Mouse (Mus musculus) neural tube, embryonic 13.5 days (tissue): ENCODE results near the gene Lactb. TPM values are rescaled to one million over a fixed set of nuclear protein-coding genes. Genes with fewer than 3 reads are reported as not detected.

Source experiments
- ATAC-seq: fragments of 200-750 bp; cut with Nextera tagmentation; 2 replicates; pipeline ENCODE4 v1.8.0; 2017; ENCODE audit warnings: low read depth, mild to moderate bottlenecking, moderate TSS enrichment, moderate library complexity
- H3K27ac ChIP-seq: fragments of 300-500 bp; sonication (generic); replicated peaks from 2 replicates; pipeline ENCODE4 v1.5.1; 2015; ENCODE audit warnings: moderate library complexity, mild to moderate bottlenecking, inconsistent platforms
- H3K27me3 ChIP-seq: fragments of 300-500 bp; sonication (generic); 2 replicates; pipeline ENCODE4 v1.6.1; 2015; ENCODE audit warnings: mild to moderate bottlenecking, inconsistent platforms
- H3K36me3 ChIP-seq: fragments of 300-500 bp; sonication (generic); 2 replicates; pipeline ENCODE4 v1.6.1; 2015; ENCODE audit warnings: mild to moderate bottlenecking, inconsistent platforms
- H3K4me1 ChIP-seq: fragments of 300-500 bp; sonication (generic); replicated peaks from 2 replicates; pipeline ENCODE4 v1.6.1; 2015; ENCODE audit warnings: inconsistent platforms
- H3K4me2 ChIP-seq: fragments of 300-500 bp; sonication (generic); 2 replicates; pipeline ENCODE4 v1.6.1; 2015; ENCODE audit warnings: inconsistent platforms, mild to moderate bottlenecking, moderate library complexity
- H3K4me3 ChIP-seq: fragments of 300-500 bp; sonication (generic); 2 replicates; pipeline ENCODE4 v1.5.1; 2015; ENCODE audit warnings: mild to moderate bottlenecking, inconsistent platforms
- H3K9ac ChIP-seq: fragments of 300-500 bp; sonication (generic); 2 replicates; pipeline ENCODE4 v1.6.1; 2015; ENCODE audit warnings: moderate library complexity, mild to moderate bottlenecking, inconsistent platforms
- H3K9me3 ChIP-seq: fragments of 300-500 bp; sonication (generic); 2 replicates; pipeline ENCODE4 v1.6.1; 2016; ENCODE audit warnings: inconsistent platforms
- WGBS: fragments of 180-500 bp; shearing (Covaris S2); methylation state at CpG from one replicate; pipeline ENCODE4 v1.1.7; 2015; 5-methylcytosine and 5-hydroxymethylcytosine counted together
- polyA plus RNA-seq: library from polyadenylated mRNA; unstranded; fragments of >200 nt; fragmentation: Nextera tagmentation; extraction: Ambion mirVana; gene quantifications from 2 replicates; pipeline ENCODE4 v1.2.1, GENCODE M21; 2015

Gene Lactb
- polyA plus RNA-seq, 1 experiment from 2014 or later: 11.4 TPM

GRCm38 (mm10) chr9:66999698-67000097 lies 24.4 kb upstream of the Lactb start:
- no peak overlapping the region for H3K9ac ChIP-seq
- H3K27me3 ChIP-seq: no peaks in the 10 kb centered on the region
- no peak overlapping the region for H3K4me2 ChIP-seq
- no peaks in the 10 kb centered on the region for H3K4me1 ChIP-seq
- 92% methylated on average over 8 of the region's 8 CpGs for WGBS
- ATAC-seq: no peak
- H3K27ac ChIP-seq: no peak overlapping the region
- no peaks in the 10 kb centered on the region for H3K9me3 ChIP-seq
- no peaks in the 10 kb centered on the region for H3K36me3 ChIP-seq
- H3K4me3 ChIP-seq: no peak overlapping the region

GRCm38 (mm10) chr9:66991750-66992410 lies 16.6 kb upstream of the Lactb start:
- Histone ChIP-seq H3K4me2 (no peak overlapping the region), H3K27me3 (no peaks in the 10 kb centered on the region), H3K9me3 (no peaks in the 10 kb centered on the region), H3K4me1 (peaks cover 17% of the 10 kb centered on the region), H3K9ac (no peak overlapping the region), H3K36me3 (no peaks in the 10 kb centered on the region), H3K27ac (no peak overlapping the region), H3K4me3 (no peak overlapping the region)
- no peak for ATAC-seq
- WGBS: 85% methylated on average over 8 of the region's 8 CpGs

GRCm38 (mm10) chr9:66991021-66991749 lies 15.9 kb upstream of the Lactb start:
- 64% methylated on average over 8 of the region's 9 CpGs for WGBS
- H3K27me3 ChIP-seq: no peaks in the 10 kb centered on the region
- no peaks in the 10 kb centered on the region for H3K9me3 ChIP-seq
- no peak overlapping the region for H3K4me3 ChIP-seq
- no peak overlapping the region for H3K4me2 ChIP-seq
- H3K9ac ChIP-seq: no peak overlapping the region
- H3K36me3 ChIP-seq: no peaks in the 10 kb centered on the region
- ATAC-seq: no peak
- H3K4me1 ChIP-seq: peaks cover 17% of the 10 kb centered on the region
- H3K27ac ChIP-seq: no peak overlapping the region

GRCm38 (mm10) chr9:66990046-66990445 lies 14.8 kb upstream of the Lactb start:
- no peak overlapping the region for H3K9ac ChIP-seq
- H3K4me1 ChIP-seq: peaks cover 17% of the 10 kb centered on the region
- H3K4me2 ChIP-seq: no peak overlapping the region
- no peak overlapping the region for H3K27ac ChIP-seq
- no peak overlapping the region for H3K4me3 ChIP-seq
- no peaks in the 10 kb centered on the region for H3K27me3 ChIP-seq
- H3K9me3 ChIP-seq: no peaks in the 10 kb centered on the region
- no peaks in the 10 kb centered on the region for H3K36me3 ChIP-seq
- WGBS: 85% methylated on average over 5 of the region's 5 CpGs
- no peak for ATAC-seq

- Histone ChIP-seq H3K27me3 (no peaks in the 10 kb centered on the region), H3K27ac (no peak overlapping the region), H3K36me3 (no peaks in the 10 kb centered on the region), H3K4me2 (no peak overlapping the region), H3K4me1 (peaks cover 17% of the 10 kb centered on the region), H3K9me3 (no peaks in the 10 kb centered on the region), H3K4me3 (no peak overlapping the region), H3K9ac (no peak overlapping the region)
- ATAC-seq: no peak
- 78% methylated on average over 6 of the region's 6 CpGs for WGBS
Measured at GRCm38 (mm10) chr9:66989581-66989980, 14.3 kb upstream of the Lactb start.

GRCm38 (mm10) chr9:66988888-66989414 lies 13.7 kb upstream of the Lactb start:
- Histone ChIP-seq H3K4me2 (no peak overlapping the region), H3K4me3 (no peak overlapping the region), H3K36me3 (no peaks in the 10 kb centered on the region), H3K4me1 (peaks cover 17% of the 10 kb centered on the region), H3K9ac (no peak overlapping the region), H3K27ac (no peak overlapping the region), H3K9me3 (no peaks in the 10 kb centered on the region), H3K27me3 (no peaks in the 10 kb centered on the region)
- 50% methylated on average over 6 of the region's 6 CpGs for WGBS
- ATAC-seq: no peak

- 73% methylated on average over 11 of the region's 11 CpGs for WGBS
- Histone ChIP-seq H3K9ac (no peak overlapping the region), H3K27me3 (no peaks in the 10 kb centered on the region), H3K27ac (no peak overlapping the region), H3K4me1 (peaks cover 17% of the 10 kb centered on the region), H3K36me3 (no peaks in the 10 kb centered on the region), H3K4me2 (no peak overlapping the region), H3K4me3 (no peak overlapping the region), H3K9me3 (no peaks in the 10 kb centered on the region)
- ATAC-seq: no peak
Measured at GRCm38 (mm10) chr9:66988198-66988887, 13.1 kb upstream of the Lactb start.

GRCm38 (mm10) chr9:66985377-66985776 lies 10.1 kb upstream of the Lactb start:
- WGBS: 76% methylated on average over 7 of the region's 7 CpGs
- H3K4me3 ChIP-seq: no peak overlapping the region
- no peak overlapping the region for H3K27ac ChIP-seq
- no peaks in the 10 kb centered on the region for H3K9me3 ChIP-seq
- no peak for ATAC-seq
- H3K36me3 ChIP-seq: no peaks in the 10 kb centered on the region
- no peaks in the 10 kb centered on the region for H3K27me3 ChIP-seq
- peaks cover 17% of the 10 kb centered on the region for H3K4me1 ChIP-seq
- H3K9ac ChIP-seq: no peak overlapping the region
- H3K4me2 ChIP-seq: no peak overlapping the region

- ATAC-seq: no peak
- H3K9me3 ChIP-seq: no peaks in the 10 kb centered on the region
- 79% methylated on average over 7 of the region's 7 CpGs for WGBS
Measured at GRCm38 (mm10) chr9:66982085-66982484, 6.8 kb upstream of the Lactb start.

GRCm38 (mm10) chr9:66980458-66980857 lies 5.2 kb upstream of the Lactb start:
- H3K9ac ChIP-seq: no peak overlapping the region
- WGBS: 7% methylated on average over 5 of the region's 5 CpGs
- H3K4me2 ChIP-seq: no peak overlapping the region
- H3K27me3 ChIP-seq: no peaks in the 10 kb centered on the region
- no peak for ATAC-seq
- no peaks in the 10 kb centered on the region for H3K9me3 ChIP-seq
- peaks cover 7% of the 10 kb centered on the region for H3K4me1 ChIP-seq
- H3K4me3 ChIP-seq: no peak overlapping the region
- no peaks in the 10 kb centered on the region for H3K36me3 ChIP-seq
- no peak overlapping the region for H3K27ac ChIP-seq

More at GRCm38 (mm10) chr9:66982085-66982484, 6.8 kb upstream of the Lactb start:
- H3K27me3 ChIP-seq: no peaks in the 10 kb centered on the region
- H3K36me3 ChIP-seq: no peaks in the 10 kb centered on the region
- no peak overlapping the region for H3K4me2 ChIP-seq
- no peaks in the 10 kb centered on the region for H3K4me1 ChIP-seq
- H3K27ac ChIP-seq: no peak overlapping the region
- H3K9ac ChIP-seq: no peak overlapping the region
- no peak overlapping the region for H3K4me3 ChIP-seq

GRCm38 (mm10) chr9:66978468-66978867 lies 3.2 kb upstream of the Lactb start:
- no peak overlapping the region for H3K27ac ChIP-seq
- H3K4me3 ChIP-seq: no peak overlapping the region
- WGBS: 83% methylated on average over 1 of the region's 1 CpGs
- H3K27me3 ChIP-seq: no peaks in the 10 kb centered on the region
- peaks cover 11% of the 10 kb centered on the region for H3K4me1 ChIP-seq
- H3K4me2 ChIP-seq: no peak overlapping the region
- no peaks in the 10 kb centered on the region for H3K36me3 ChIP-seq
- no peak for ATAC-seq
- H3K9ac ChIP-seq: no peak overlapping the region
- no peaks in the 10 kb centered on the region for H3K9me3 ChIP-seq

GRCm38 (mm10) chr9:66977982-66978381 lies 2.7 kb upstream of the Lactb start:
- no peaks in the 10 kb centered on the region for H3K36me3 ChIP-seq
- H3K4me3 ChIP-seq: no peak overlapping the region
- no peak overlapping the region for H3K9ac ChIP-seq
- no peak for ATAC-seq
- no peaks in the 10 kb centered on the region for H3K9me3 ChIP-seq
- no peak overlapping the region for H3K27ac ChIP-seq
- H3K27me3 ChIP-seq: no peaks in the 10 kb centered on the region
- 84% methylated on average over 1 of the region's 1 CpGs for WGBS
- H3K4me1 ChIP-seq: peaks cover 11% of the 10 kb centered on the region
- no peak overlapping the region for H3K4me2 ChIP-seq
